Mouse (Mus musculus) MEL (cell line): ENCODE measurements around the gene Tjp1. TPM values are rescaled to one million over a fixed set of nuclear protein-coding genes. Genes with fewer than 3 reads are reported as not detected.

Experiments
- DNase-seq: peaks from one replicate; pipeline ENCODE4 v3.0.0; 2011; ENCODE audit warnings: low read depth, low spot score
- H3K27ac ChIP-seq: 2 replicates; pipeline ENCODE4 v1.5.1; 2012; ENCODE audit warnings: low read depth, mild to moderate bottlenecking, control low read depth, low read length, moderate library complexity; ENCODE audit not compliant: control insufficient read depth
- H3K27me3 ChIP-seq, 2 experiments: fragments of 150-350 bp in 1 of 2; sonication (generic) in 1 of 2; 2 replicates each; pipeline ENCODE4 v1.6.1; 2012; ENCODE audit warnings: low read length in 2 of 2, mild to moderate bottlenecking in 2 of 2, improper control_type of control experiment in 1 of 2, moderate library complexity in 1 of 2; ENCODE audit not compliant: insufficient read depth in 2 of 2, control insufficient read depth in 1 of 2
- H3K36me3 ChIP-seq, 2 experiments: 2 replicates each; pipeline ENCODE4 v1.6.1; 2012 to 2014; ENCODE audit warnings: low read length in 2 of 2, improper control_type of control experiment in 1 of 2, inconsistent platforms in 1 of 2, mild to moderate bottlenecking in 1 of 2; ENCODE audit not compliant: insufficient read depth in 2 of 2, control insufficient read depth in 1 of 2
- H3K4me1 ChIP-seq, 2 experiments: fragments of 150-350 bp in 1 of 2; sonication (generic) in 1 of 2; 2 replicates each; pipeline ENCODE4 v1.6.1; 2012; ENCODE audit warnings: low read length in 2 of 2, improper control_type of control experiment in 1 of 2, mild to moderate bottlenecking in 1 of 2; ENCODE audit not compliant: insufficient read depth in 2 of 2, control insufficient read depth in 1 of 2
- H3K4me3 ChIP-seq, 2 experiments: fragments of 150-350 bp in 1 of 2; sonication (generic) in 1 of 2; 2 replicates each; pipeline ENCODE4 v1.5.1; 2012; ENCODE audit warnings: low read depth in 2 of 2, low read length in 2 of 2, mild to moderate bottlenecking in 2 of 2, moderate library complexity in 2 of 2, control low read depth in 1 of 2, improper control_type of control experiment in 1 of 2; ENCODE audit not compliant: control insufficient read depth in 1 of 2, insufficient read depth in 1 of 2
- H3K79me2 ChIP-seq: 2 replicates; pipeline ENCODE4 v1.6.1; 2012; ENCODE audit warnings: mild to moderate bottlenecking, low read length, moderate library complexity; ENCODE audit not compliant: control insufficient read depth, poor library complexity, insufficient read depth
- H3K9ac ChIP-seq: 2 replicates; pipeline ENCODE4 v1.6.1; 2012; ENCODE audit warnings: low read depth, mild to moderate bottlenecking, control low read depth, low read length, moderate library complexity; ENCODE audit not compliant: control insufficient read depth, poor library complexity, severe bottlenecking
- H3K9me3 ChIP-seq: fragments of 150-350 bp; sonication (generic); replicated peaks from 2 replicates; pipeline ENCODE4 v1.6.1; 2012; ENCODE audit warnings: mild to moderate bottlenecking, low read length, improper control_type of control experiment, moderate library complexity; ENCODE audit not compliant: insufficient read depth
- CHD1 ChIP-seq: IDR thresholded peaks from 2 replicates; pipeline ENCODE4 v1.6.1; 2012; ENCODE audit warnings: low read depth, mild to moderate bottlenecking, inconsistent platforms, low read length, improper control_type of control experiment
- CHD2 ChIP-seq: IDR thresholded peaks from 2 replicates; pipeline ENCODE4 v1.6.1; 2011; ENCODE audit warnings: low read length, improper control_type of control experiment
- CTCF ChIP-seq, 3 experiments: IDR thresholded peaks in 2 of 3; conservative IDR thresholded peaks in 1 of 3; 2 replicates each; pipeline ENCODE4 v1.5.1; 2011 to 2012; ENCODE audit warnings: low read length in 3 of 3, low read depth in 2 of 3, mild to moderate bottlenecking in 2 of 3, improper control_type of control experiment in 1 of 3, inconsistent platforms in 1 of 3, mixed read lengths in 1 of 3, moderate library complexity in 1 of 3; ENCODE audit not compliant: control insufficient read depth in 1 of 3, insufficient read depth in 1 of 3, poor library complexity in 1 of 3, severe bottlenecking in 1 of 3
- E2F4 ChIP-seq: IDR thresholded peaks from 2 replicates; pipeline ENCODE4 v1.6.1; 2011; ENCODE audit warnings: low read depth, low read length, improper control_type of control experiment, borderline replicate concordance
- GATA1 ChIP-seq: IDR thresholded peaks from 2 replicates; pipeline ENCODE4 v1.6.1; 2011; ENCODE audit warnings: low read depth, low read length, improper control_type of control experiment
- HCFC1 ChIP-seq: IDR thresholded peaks from 2 replicates; pipeline ENCODE4 v1.6.1; 2012; ENCODE audit warnings: low read depth, mild to moderate bottlenecking, inconsistent platforms, low read length, improper control_type of control experiment, moderate library complexity
- JUND ChIP-seq: IDR thresholded peaks from 2 replicates; pipeline ENCODE4 v1.6.1; 2011; ENCODE audit warnings: low read depth, mild to moderate bottlenecking, improper control_type of control experiment, low read length
- KAT2A ChIP-seq: conservative IDR thresholded peaks from 2 replicates; pipeline ENCODE4 v1.6.1; 2012; ENCODE audit warnings: low read depth, low read length, improper control_type of control experiment, inconsistent platforms
- POLR2AphosphoS2 ChIP-seq: IDR thresholded peaks from 2 replicates; pipeline ENCODE4 v1.6.1; 2011; ENCODE audit warnings: low read length, improper control_type of control experiment
- RCOR1 ChIP-seq: IDR thresholded peaks from 2 replicates; pipeline ENCODE4 v1.6.1; 2012; ENCODE audit warnings: low read depth, mild to moderate bottlenecking, inconsistent platforms, low read length, improper control_type of control experiment
- TAL1 ChIP-seq: IDR thresholded peaks from 2 replicates; pipeline ENCODE4 v1.6.1; 2012; ENCODE audit warnings: mild to moderate bottlenecking, inconsistent platforms, low read length, moderate library complexity, mixed read lengths
- TBP ChIP-seq: IDR thresholded peaks from 2 replicates; pipeline ENCODE4 v1.8.0; 2011; ENCODE audit warnings: low read depth, low read length, improper control_type of control experiment
- TCF12 ChIP-seq: IDR thresholded peaks from 2 replicates; pipeline ENCODE4 v1.6.1; 2014; ENCODE audit warnings: low read depth, mild to moderate bottlenecking, inconsistent platforms, low read length, improper control_type of control experiment, moderate library complexity
- UBTF ChIP-seq: IDR thresholded peaks from 2 replicates; pipeline ENCODE4 v1.6.1; 2012; ENCODE audit warnings: low read depth, mild to moderate bottlenecking, inconsistent platforms, low read length, improper control_type of control experiment, moderate library complexity, borderline replicate concordance; ENCODE audit not compliant: insufficient read depth
- USF2 ChIP-seq, 2 experiments: IDR thresholded peaks; 2 replicates each; pipeline ENCODE4 v1.6.1; 2011 to 2012; ENCODE audit warnings: improper control_type of control experiment in 2 of 2, low read length in 2 of 2, borderline replicate concordance in 1 of 2, inconsistent platforms in 1 of 2, low read depth in 1 of 2, mild to moderate bottlenecking in 1 of 2; ENCODE audit not compliant: insufficient read depth in 1 of 2
- ZKSCAN1 ChIP-seq: IDR thresholded peaks from 2 replicates; pipeline ENCODE4 v1.6.1; 2012; ENCODE audit warnings: low read depth, mild to moderate bottlenecking, inconsistent platforms, low read length, improper control_type of control experiment, moderate library complexity
- ZMIZ1 ChIP-seq: IDR thresholded peaks from 2 replicates; pipeline ENCODE4 v1.6.1; 2012; ENCODE audit warnings: low read depth, mild to moderate bottlenecking, inconsistent platforms, low read length, improper control_type of control experiment, moderate library complexity
- ZNF384 ChIP-seq: IDR thresholded peaks from 2 replicates; pipeline ENCODE4 v1.6.1; 2012; ENCODE audit warnings: low read depth, mild to moderate bottlenecking, inconsistent platforms, low read length, improper control_type of control experiment
- polyA plus RNA-seq, 2 experiments: library from polyadenylated mRNA; stranded (reverse) in 1 of 2; unstranded in 1 of 2; fragments of >175 nt in 1 of 2; fragments of >200 nt in 1 of 2; gene quantifications; 2 replicates each; pipeline versions ENCODE4 v1.2.1 to v1.2.4; 2012; ENCODE audit warnings: low replicate concordance in 2 of 2, low read depth in 1 of 2; ENCODE audit not compliant: insufficient read length in 2 of 2, insufficient read depth in 1 of 2, missing spikeins in 1 of 2
- total RNA-seq: library from RNA; depleted of rRNA; stranded (reverse); fragments of 300-350 nt; gene quantifications from 2 replicates; pipeline ENCODE4 v1.2.3, GENCODE M21; 2012

Gene Tjp1
- total and polyA plus RNA-seq, 3 experiments = 0.01 TPM; not detected in 2

GRCm38 (mm10) chr7:65577118-65577517 lies 49.5 kb upstream of the Tjp1 start:
- TF ChIP-seq KAT2A = no peak
- no peak for DNase-seq
- Histone ChIP-seq H3K4me3 (no peak overlapping the region), H3K27me3 (no peaks in the 10 kb centered on the region), H3K36me3 (no peaks in the 10 kb centered on the region), H3K79me2 (no peaks in the 10 kb centered on the region), H3K4me1 (no peaks in the 10 kb centered on the region), H3K27ac (no peak overlapping the region), H3K9me3 (no peaks in the 10 kb centered on the region), H3K9ac (no peak overlapping the region)

DNA sequence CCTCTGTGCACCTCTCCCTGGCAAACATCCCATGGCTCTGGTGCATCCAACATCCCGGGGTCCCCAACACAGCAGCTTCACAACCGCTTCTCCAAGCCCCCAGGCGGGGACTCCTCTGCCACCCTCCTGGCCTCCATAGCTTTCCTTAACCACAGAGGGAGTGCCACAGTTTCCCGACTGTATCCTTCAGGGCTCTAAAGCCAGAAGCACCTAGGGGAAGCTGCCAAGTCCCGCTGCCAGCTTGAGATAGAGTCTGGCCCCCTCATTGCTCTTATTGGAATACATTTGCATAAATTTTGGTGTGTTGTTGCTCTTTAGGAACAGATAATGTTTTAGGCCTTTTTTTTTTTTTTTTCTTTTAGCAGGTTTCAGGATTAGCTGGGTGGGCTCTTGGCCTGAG lies 45.1 kb upstream of the Tjp1 start:
- no peak overlapping the region for H3K9ac ChIP-seq
- H3K79me2 ChIP-seq = no peaks in the 10 kb centered on the region
- no peaks in the 10 kb centered on the region for H3K9me3 ChIP-seq
- no peaks in the 10 kb centered on the region for H3K36me3 ChIP-seq
- no peaks in the 10 kb centered on the region for H3K27me3 ChIP-seq
- DNase-seq = no peak
- H3K4me1 ChIP-seq = no peaks in the 10 kb centered on the region
- TF ChIP-seq GATA1 (no peak), JUND (no peak), CHD1 (no peak), UBTF (no peak), ZMIZ1 (no peak), TBP (no peak), ZKSCAN1 (no peak), TAL1 (no peak), USF2 (IDR thresholded peaks at IDR 0.05; ENCODE audit: borderline replicate concordance in 1 of 2, insufficient read depth in 1 of 2, low read depth in 1 of 2, low read length in 2 of 2) (no peak), POLR2AphosphoS2 (no peak), CHD2 (no peak), HCFC1 (no peak), ZNF384 (no peak), CTCF (IDR thresholded peaks at IDR 0.05 in 2 of 3, conservative IDR thresholded peaks at IDR 0.05 in 1 of 3; ENCODE audit: control insufficient read depth in 1 of 3, insufficient read depth in 1 of 3, low read depth in 2 of 3, low read length in 3 of 3, poor library complexity in 1 of 3, severe bottlenecking in 1 of 3) (no peak), RCOR1 (no peak), TCF12 (no peak), E2F4 (no peak)
- H3K27ac ChIP-seq = no peak overlapping the region
- no peak overlapping the region for H3K4me3 ChIP-seq
